Mouse (Mus musculus) thymus, adult 2 months (tissue): ENCODE measurements around the gene Tmprss12.

Source experiments
- CTCF ChIP-seq: fragments of 200-500 bp; IDR thresholded peaks from 2 replicates; pipeline ENCODE4 v1.5.1; 2012; ENCODE audit warnings: mild to moderate bottlenecking, control low read depth, low read length, moderate library complexity, borderline replicate concordance; ENCODE audit not compliant: control insufficient read depth, poor library complexity, insufficient read depth; ENCODE audit errors: extremely low read depth
- POLR2A ChIP-seq: fragments of 200-500 bp; IDR thresholded peaks from 2 replicates; pipeline ENCODE4 v1.6.1; 2012; ENCODE audit warnings: mild to moderate bottlenecking, low read length, control low read depth, moderate library complexity; ENCODE audit not compliant: control insufficient read depth, poor library complexity, insufficient read depth; ENCODE audit errors: extremely low read depth

- TF ChIP-seq CTCF (no peak), POLR2A (no peak)
Measured at GRCm38 (mm10) chr15:100271411-100271810, 9.2 kb upstream of the Tmprss12 start.
